18 mouse cellular contexts compared by ENCODE assay signal in the genomic region with DNA sequence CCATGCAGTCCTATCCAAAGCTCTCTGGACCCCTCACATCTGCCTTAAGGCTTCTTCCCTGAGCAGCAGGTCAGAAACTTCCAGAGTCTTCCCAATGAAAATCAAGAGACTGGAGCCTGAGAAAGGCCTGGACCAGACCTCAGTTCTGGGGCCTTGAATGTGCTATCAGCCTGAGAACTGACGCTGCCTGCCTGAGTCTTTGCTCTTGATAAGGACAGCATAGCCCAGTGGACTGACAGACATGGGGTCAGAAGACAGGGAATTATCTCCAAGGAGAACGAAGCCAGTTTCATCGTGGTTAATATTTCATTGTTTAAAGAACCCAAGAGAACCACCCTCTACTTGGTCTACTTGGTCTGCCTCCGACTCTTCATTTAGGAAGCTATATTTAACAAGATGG. TPM values are rescaled to one million over a fixed set of nuclear protein-coding genes. Genes with fewer than 3 reads are reported as not detected.
DNase-seq lines count a peak whose midpoint lies in the region; ATAC-seq and TF ChIP-seq lines count a peak whose summit lies in the region.
"Had no signal": no experiment of that assay in that cellular context is flagged by ENCODE, and none has a peak within 500 bp of the region (broad histone marks: within the 10 kb centered on the region; RNA-seq: fewer than 3 reads in every experiment).

No protein-coding gene starts in this region.

- H3K36me3 ChIP-seq in forebrain, embryonic 15.5 days: peaks cover 90% of the 10 kb centered on the region
- peaks cover 97% of the 10 kb centered on the region for H3K36me3 ChIP-seq in forebrain, embryonic 14.5 days (ENCODE audit: control insufficient read depth, insufficient read depth, low read length)
- H3K36me3 ChIP-seq in liver, postnatal 0 days (replicated peaks; ENCODE audit: insufficient read depth, low read length): peaks cover 42% of the 10 kb centered on the region
- peaks cover 22% of the 10 kb centered on the region for H3K36me3 ChIP-seq in liver, embryonic 14.5 days (replicated peaks; ENCODE audit: control insufficient read depth, insufficient read depth, low read depth)

- no peak for TF ChIP-seq CTCF in liver, postnatal 0 days (IDR thresholded peaks at IDR 0.05; ENCODE audit: low read depth)
- no peak for TF ChIP-seq CTCF in liver, embryonic 14.5 days (IDR thresholded peaks at IDR 0.05; ENCODE audit: low read depth)

- H3K9me3 ChIP-seq in forebrain, embryonic 15.5 days: no peaks in the 10 kb centered on the region
- H3K9me3 ChIP-seq in forebrain, embryonic 14.5 days (replicated peaks; ENCODE audit: control insufficient read depth, low read length): no peaks in the 10 kb centered on the region
- no peaks in the 10 kb centered on the region for H3K9me3 ChIP-seq in liver, postnatal 0 days (ENCODE audit: low read length)
- no peaks in the 10 kb centered on the region for H3K9me3 ChIP-seq in liver, embryonic 14.5 days (ENCODE audit: control insufficient read depth, low read length)
- H3K9me3 ChIP-seq: heart, embryonic 12.5 days; hindbrain, embryonic 10.5 days had no signal

- no peak overlapping the region for H3K4me3 ChIP-seq in forebrain, embryonic 15.5 days
- H3K4me3 ChIP-seq in forebrain, embryonic 14.5 days (ENCODE audit: low read depth, low read length): no peak overlapping the region
- H3K4me3 ChIP-seq in liver, postnatal 0 days (ENCODE audit: low read depth, low read length): no peak overlapping the region
- no peak overlapping the region for H3K4me3 ChIP-seq in liver, embryonic 14.5 days (ENCODE audit: insufficient read depth in 1 of 2, low read depth in 2 of 2, low read length in 2 of 2)
- H3K4me3 ChIP-seq: heart, adult 2 months; heart, embryonic 12.5 days; hindbrain, embryonic 10.5 days had no signal

- H3K27ac ChIP-seq in forebrain, embryonic 15.5 days (replicated peaks): 0 out of 2 replicates have a peak overlapping the region, but pooled peaks have one; percentile 2
- H3K27ac ChIP-seq in forebrain, embryonic 14.5 days (ENCODE audit: low read depth, low read length): no peak overlapping the region
- H3K27ac ChIP-seq in liver, postnatal 0 days (ENCODE audit: low read depth): no peak overlapping the region
- H3K27ac ChIP-seq in liver, embryonic 14.5 days: no peak overlapping the region
- H3K27ac ChIP-seq: heart, adult 2 months; hindbrain, embryonic 10.5 days; hindbrain, embryonic 14.5 days had no signal

- H3K27me3 ChIP-seq in forebrain, embryonic 15.5 days: no peaks in the 10 kb centered on the region
- H3K27me3 ChIP-seq in forebrain, embryonic 14.5 days (replicated peaks; ENCODE audit: control insufficient read depth, insufficient read depth, low read length): no peaks in the 10 kb centered on the region
- no peaks in the 10 kb centered on the region for H3K27me3 ChIP-seq in liver, postnatal 0 days (ENCODE audit: insufficient read depth, low read length)
- H3K27me3 ChIP-seq in liver, embryonic 14.5 days (ENCODE audit: control insufficient read depth, insufficient read depth, low read length): no peaks in the 10 kb centered on the region
- H3K27me3 ChIP-seq: CH12.LX; heart, embryonic 12.5 days had no signal

- no peaks in the 10 kb centered on the region for H3K4me1 ChIP-seq in forebrain, embryonic 15.5 days
- H3K4me1 ChIP-seq in forebrain, embryonic 14.5 days (ENCODE audit: control insufficient read depth, insufficient read depth, low read length): no peaks in the 10 kb centered on the region
- H3K4me1 ChIP-seq in liver, postnatal 0 days (ENCODE audit: insufficient read depth): no peaks in the 10 kb centered on the region
- peaks cover 0 to 12% of the 10 kb centered on the region in 2 experiments; a peak in 3 of 4 replicates for H3K4me1 ChIP-seq in liver, embryonic 14.5 days (replicated peaks; ENCODE audit: control insufficient read depth in 2 of 2, insufficient read depth in 2 of 2, low read length in 1 of 2)
- H3K4me1 ChIP-seq: hindbrain, embryonic 10.5 days had no signal

- 82% methylated on average over 4 of the region's 4 CpGs for WGBS in forebrain, embryonic 15.5 days
- WGBS in forebrain, embryonic 14.5 days: 89% methylated on average over 4 of the region's 4 CpGs
- WGBS in liver, postnatal 0 days (ENCODE audit: insufficient replicate concordance): 52% methylated on average over 4 of the region's 4 CpGs
- WGBS in liver, embryonic 14.5 days (ENCODE audit: insufficient replicate concordance): 16% methylated on average over 4 of the region's 4 CpGs

- no peak overlapping the region for H3K9ac ChIP-seq in forebrain, embryonic 15.5 days (replicated peaks)
- no peak overlapping the region for H3K9ac ChIP-seq in forebrain, embryonic 14.5 days (ENCODE audit: low read length)
- no peak overlapping the region for H3K9ac ChIP-seq in liver, postnatal 0 days (replicated peaks)
- no peak overlapping the region for H3K9ac ChIP-seq in liver, embryonic 14.5 days (replicated peaks)
- H3K9ac ChIP-seq: heart, embryonic 12.5 days; hindbrain, embryonic 14.5 days had no signal

- DNase-seq in forebrain, embryonic 14.5 days (ENCODE audit: low spot score): no peak
- peak; percentile 33 for DNase-seq in liver
- DNase-seq in liver, postnatal 0 days: no peak
- DNase-seq in liver, embryonic 14.5 days (ENCODE audit: low read depth in 3 of 3, low spot score in 3 of 3): no peak
- DNase-seq in heart, adult 9 months (ENCODE audit: low spot score in 2 of 2): no peak
- no peak for DNase-seq in frontal cortex, postnatal 10 days (ENCODE audit: low spot score in 2 of 2)
- DNase-seq: adrenal gland, adult 2 months; cerebellum, adult 11 months; cerebellum, adult 8-10 months; cerebellum, postnatal 14 days; heart, adult 2 months; kidney, adult 11 months had no signal

- TF ChIP-seq EP300 in liver, postnatal 0 days (IDR thresholded peaks at IDR 0.05; ENCODE audit: low read depth): no peak
- TF ChIP-seq EP300 in liver, embryonic 14.5 days (IDR thresholded peaks at IDR 0.05; ENCODE audit: low read depth): peak; percentile 39

- H3K4me2 ChIP-seq in forebrain, embryonic 15.5 days (replicated peaks): no peak overlapping the region
- no peak overlapping the region for H3K4me2 ChIP-seq in forebrain, embryonic 14.5 days (ENCODE audit: low read length)
- H3K4me2 ChIP-seq in liver, postnatal 0 days (ENCODE audit: low read depth, low read length): no peak overlapping the region
- no peak overlapping the region for H3K4me2 ChIP-seq in liver, embryonic 14.5 days (ENCODE audit: low read depth)
- H3K4me2 ChIP-seq: heart, embryonic 12.5 days; hindbrain, embryonic 14.5 days had no signal

- no peak for ATAC-seq in forebrain, embryonic 15.5 days (replicated peaks)
- no peak for ATAC-seq in forebrain, embryonic 14.5 days
- no peak for ATAC-seq in liver, postnatal 0 days
- ATAC-seq in liver, embryonic 14.5 days (ENCODE audit: insufficient read depth): peak; percentile 45; the same call in 1 of the 2 replicates
- ATAC-seq: forebrain, embryonic 16.5 days had no signal

RNA-seq across cellular contexts. Expression of gene Zfp362, which starts 23.2 kb away (rescaled TPM):
- polyA plus RNA-seq in forebrain, embryonic 15.5 days (2015; fragmentation: Nextera tagmentation; extraction: Ambion mirVana): 45.5 and 51.3 TPM in 2 replicates
- 26.1 and 31.3 TPM in 2 replicates for polyA plus RNA-seq in forebrain, embryonic 14.5 days (2014; fragmentation: Nextera tagmentation; extraction: Ambion mirVana)
- polyA plus RNA-seq in liver, postnatal 0 days (2015; fragmentation: Nextera tagmentation; extraction: Ambion mirVana): 5.1 and 5.4 TPM in 2 replicates
- polyA plus RNA-seq in liver, embryonic 14.5 days (2012; rRNA removed): 7.6 and 8.2 TPM in 2 replicates
- 6.2 and 7.4 TPM in 2 replicates for polyA plus RNA-seq in liver, embryonic 14.5 days (2014; fragmentation: Nextera tagmentation; extraction: Ambion mirVana)

RNA-seq across cellular contexts. Expression of gene A3galt2, which starts 27.5 kb away (rescaled TPM):
- 0.45 and 0.61 TPM in 2 replicates for polyA plus RNA-seq in forebrain, embryonic 15.5 days (2015; fragmentation: Nextera tagmentation; extraction: Ambion mirVana)
- polyA plus RNA-seq in forebrain, embryonic 14.5 days (2014; fragmentation: Nextera tagmentation; extraction: Ambion mirVana): 0.27 and 0.38 TPM in 2 replicates
- not detected in 2 replicates for polyA plus RNA-seq in liver, postnatal 0 days (2015; fragmentation: Nextera tagmentation; extraction: Ambion mirVana)
- polyA plus RNA-seq in liver, embryonic 14.5 days (2012; rRNA removed): 0.06 and 0.09 TPM in 2 replicates
- polyA plus RNA-seq in liver, embryonic 14.5 days (2014; fragmentation: Nextera tagmentation; extraction: Ambion mirVana): 0.04 TPM in 1 of 2 replicates, not detected in the other
